Mouse (Mus musculus) forebrain, postnatal 0 days (tissue): ENCODE results near the gene Tctex1d2. TPM values are rescaled to one million over a fixed set of nuclear protein-coding genes. Genes with fewer than 3 reads are reported as not detected.

Experiments used
- ATAC-seq: fragments of 200-750 bp; cut with Nextera tagmentation; 2 replicates; pipeline ENCODE4 v1.8.0; 2017; ENCODE audit warnings: mild to moderate bottlenecking, moderate library complexity
- DNase-seq: peaks from one replicate; pipeline ENCODE4 v3.0.0-alpha.2; 2015
- H3K27ac ChIP-seq: fragments of 300-500 bp; sonication (generic); 2 replicates; pipeline ENCODE4 v1.5.1; 2014; ENCODE audit warnings: low read depth, mild to moderate bottlenecking, antibody characterized with exemption, low read length, moderate library complexity, mixed read lengths
- H3K27me3 ChIP-seq: fragments of 300-500 bp; sonication (generic); 2 replicates; pipeline ENCODE4 v1.6.1; 2014; ENCODE audit warnings: mild to moderate bottlenecking, low read length, mixed read lengths; ENCODE audit not compliant: insufficient read depth
- H3K36me3 ChIP-seq: fragments of 300-500 bp; sonication (generic); 2 replicates; pipeline ENCODE4 v1.6.1; 2014; ENCODE audit warnings: mild to moderate bottlenecking, moderate library complexity; ENCODE audit not compliant: insufficient read depth
- H3K4me1 ChIP-seq: fragments of 300-500 bp; sonication (generic); 2 replicates; pipeline ENCODE4 v1.6.1; 2014; ENCODE audit warnings: antibody characterized with exemption; ENCODE audit not compliant: insufficient read depth
- H3K4me2 ChIP-seq: fragments of 300-500 bp; sonication (generic); 2 replicates; pipeline ENCODE4 v1.6.1; 2014; ENCODE audit warnings: low read depth, mild to moderate bottlenecking, moderate library complexity
- H3K4me3 ChIP-seq: fragments of 300-500 bp; sonication (generic); 2 replicates; pipeline ENCODE4 v1.5.1; 2014; ENCODE audit warnings: low read depth, low read length, mixed read lengths
- H3K9ac ChIP-seq: fragments of 300-500 bp; sonication (generic); 2 replicates; pipeline ENCODE4 v1.6.1; 2014; ENCODE audit warnings: mild to moderate bottlenecking
- H3K9me3 ChIP-seq: fragments of 300-500 bp; sonication (generic); 2 replicates; pipeline ENCODE4 v1.6.1; 2016; ENCODE audit warnings: low read length
- CTCF ChIP-seq: sonication (generic); IDR thresholded peaks from 2 replicates; pipeline ENCODE4 v1.5.1; 2016; ENCODE audit warnings: antibody characterized with exemption, control low read depth, low read depth
- WGBS: fragments of 180-500 bp; shearing (Covaris S2); extraction: QIAGEN DNeasy Blood & Tissue Kit; methylation state at CpG from one replicate; pipeline ENCODE4 v1.1.7; 2014; 5-methylcytosine and 5-hydroxymethylcytosine counted together
- polyA plus RNA-seq: library from polyadenylated mRNA; unstranded; fragments of >200 nt; fragmentation: Nextera tagmentation; extraction: Ambion mirVana; gene quantifications from 2 replicates; pipeline ENCODE4 v1.2.1, GENCODE M21; 2015
- total RNA-seq: library from RNA; depleted of rRNA; stranded (reverse); fragments of >200 nt; gene quantifications from 2 replicates; pipeline ENCODE4 v1.2.3, GENCODE M21; 2014

Gene Tctex1d2
- total and polyA plus RNA-seq, 2 experiments from 2014 or later: 21.8 to 58.2 TPM

- no peak for TF ChIP-seq CTCF
- Histone ChIP-seq H3K4me1 (no peaks in the 10 kb centered on the region), H3K4me2 (no peak overlapping the region), H3K9me3 (no peaks in the 10 kb centered on the region), H3K36me3 (peaks cover 28% of the 10 kb centered on the region), H3K27ac (no peak overlapping the region), H3K4me3 (no peak overlapping the region), H3K9ac (no peak overlapping the region), H3K27me3 (no peaks in the 10 kb centered on the region)
- ATAC-seq (no peak), DNase-seq (no peak)
- 87% methylated on average over 3 of the region's 3 CpGs for WGBS
Measured at GRCm38 (mm10) chr16:32389841-32390240, 29.7 kb upstream of the Tctex1d2 start.

GRCm38 (mm10) chr16:32390882-32391281 is 28.6 kb upstream of the Tctex1d2 start:
- no peak overlapping the region for H3K4me2 ChIP-seq
- H3K36me3 ChIP-seq: peaks cover 19% of the 10 kb centered on the region
- H3K4me1 ChIP-seq: no peaks in the 10 kb centered on the region
- no peak overlapping the region for H3K4me3 ChIP-seq
- no peaks in the 10 kb centered on the region for H3K27me3 ChIP-seq
- no peak for TF ChIP-seq CTCF
- DNase-seq: no peak
- no peak overlapping the region for H3K27ac ChIP-seq
- H3K9me3 ChIP-seq: no peaks in the 10 kb centered on the region
- no peak overlapping the region for H3K9ac ChIP-seq
- no peak for ATAC-seq
- WGBS: 95% methylated on average over 3 of the region's 3 CpGs

GRCm38 (mm10) chr16:32395679-32396540 is 23.6 kb upstream of the Tctex1d2 start:
- H3K27ac ChIP-seq: no peak overlapping the region
- H3K36me3 ChIP-seq: peaks cover 12% of the 10 kb centered on the region
- no peak overlapping the region for H3K4me2 ChIP-seq
- no peak for ATAC-seq
- H3K4me1 ChIP-seq: no peaks in the 10 kb centered on the region
- no peak for DNase-seq
- no peak overlapping the region for H3K9ac ChIP-seq
- no peak for TF ChIP-seq CTCF
- H3K4me3 ChIP-seq: no peak overlapping the region
- H3K27me3 ChIP-seq: no peaks in the 10 kb centered on the region
- H3K9me3 ChIP-seq: no peaks in the 10 kb centered on the region
- WGBS: 71% methylated on average over 6 of the region's 6 CpGs

DNA sequence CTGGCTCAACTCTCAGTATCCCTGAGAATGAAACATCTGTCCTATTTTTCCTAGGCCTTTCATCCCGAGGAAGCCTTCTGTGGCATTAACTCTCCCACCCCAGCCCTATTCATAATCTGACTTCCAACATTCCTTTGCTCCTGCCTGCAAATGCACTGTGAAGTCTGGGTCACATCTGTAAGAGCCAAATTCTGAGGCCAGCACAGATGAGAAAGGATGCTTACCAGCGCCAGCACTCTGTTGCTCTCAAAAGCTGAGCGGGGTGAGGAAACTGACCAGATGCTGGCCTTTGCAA is 23.0 kb upstream of the Tctex1d2 start:
- no peak for TF ChIP-seq CTCF
- Histone ChIP-seq H3K4me2 (no peak overlapping the region), H3K36me3 (peaks cover 6% of the 10 kb centered on the region; the same call in 1 of the 2 replicates), H3K4me3 (no peak overlapping the region), H3K4me1 (no peaks in the 10 kb centered on the region), H3K27ac (no peak overlapping the region), H3K9ac (no peak overlapping the region), H3K9me3 (no peaks in the 10 kb centered on the region), H3K27me3 (no peaks in the 10 kb centered on the region)
- WGBS: 61% methylated on average over 3 of the region's 3 CpGs
- DNase-seq: no peak
- no peak for ATAC-seq

- ATAC-seq: no peak
- H3K9me3 ChIP-seq: no peaks in the 10 kb centered on the region
- no peak for DNase-seq
- H3K27me3 ChIP-seq: no peaks in the 10 kb centered on the region
- no peak overlapping the region for H3K4me2 ChIP-seq
- H3K36me3 ChIP-seq: 0 out of 2 replicates have a peak, but pooled peaks cover 1% of the 10 kb centered on the region
- no peak overlapping the region for H3K9ac ChIP-seq
- TF ChIP-seq CTCF: no peak
- no peak overlapping the region for H3K4me3 ChIP-seq
- no peaks in the 10 kb centered on the region for H3K4me1 ChIP-seq
- no peak overlapping the region for H3K27ac ChIP-seq
- 71% methylated on average over 3 of the region's 3 CpGs for WGBS
Measured at GRCm38 (mm10) chr16:32398206-32398605, 21.3 kb upstream of the Tctex1d2 start.

DNA sequence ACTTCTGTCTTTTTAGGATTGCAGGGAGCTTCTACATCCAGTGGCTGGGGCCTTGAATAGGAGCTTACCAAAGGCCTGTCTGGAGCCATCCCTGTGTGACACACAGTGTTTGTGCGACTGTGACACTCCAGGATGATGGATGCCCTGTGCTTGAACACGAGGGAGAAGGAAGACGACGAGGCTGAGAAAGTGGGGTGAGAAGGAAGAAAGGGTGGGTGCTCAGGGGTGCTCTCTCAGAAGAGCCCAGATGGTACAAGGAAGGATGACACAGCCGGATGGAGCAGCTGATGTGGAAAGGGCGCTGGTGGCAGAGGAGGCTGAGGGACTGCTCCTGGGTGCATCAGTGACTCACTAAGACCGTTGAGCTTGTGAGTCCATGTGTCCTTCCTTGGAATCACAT is 19.2 kb upstream of the Tctex1d2 start, which contains the start of gene Tm4sf19:
TSS of gene Tm4sf19 (plus strand) at position 240 of the 400 bp plus-strand sequence.
- no peak for ATAC-seq
- Histone ChIP-seq H3K4me3 (no peak within 1 kb of the TSS), H3K4me2 (no peak within 1 kb of the TSS), H3K27me3 (no peaks in the 10 kb centered on the region), H3K36me3 (no peaks in the 10 kb centered on the region), H3K9ac (no peak within 1 kb of the TSS), H3K4me1 (no peaks in the 10 kb centered on the region), H3K9me3 (no peaks in the 10 kb centered on the region), H3K27ac (no peak within 1 kb of the TSS)
- DNase-seq: no peak
- no peak for TF ChIP-seq CTCF
- WGBS: 89% methylated on average over 7 of the region's 7 CpGs

DNA sequence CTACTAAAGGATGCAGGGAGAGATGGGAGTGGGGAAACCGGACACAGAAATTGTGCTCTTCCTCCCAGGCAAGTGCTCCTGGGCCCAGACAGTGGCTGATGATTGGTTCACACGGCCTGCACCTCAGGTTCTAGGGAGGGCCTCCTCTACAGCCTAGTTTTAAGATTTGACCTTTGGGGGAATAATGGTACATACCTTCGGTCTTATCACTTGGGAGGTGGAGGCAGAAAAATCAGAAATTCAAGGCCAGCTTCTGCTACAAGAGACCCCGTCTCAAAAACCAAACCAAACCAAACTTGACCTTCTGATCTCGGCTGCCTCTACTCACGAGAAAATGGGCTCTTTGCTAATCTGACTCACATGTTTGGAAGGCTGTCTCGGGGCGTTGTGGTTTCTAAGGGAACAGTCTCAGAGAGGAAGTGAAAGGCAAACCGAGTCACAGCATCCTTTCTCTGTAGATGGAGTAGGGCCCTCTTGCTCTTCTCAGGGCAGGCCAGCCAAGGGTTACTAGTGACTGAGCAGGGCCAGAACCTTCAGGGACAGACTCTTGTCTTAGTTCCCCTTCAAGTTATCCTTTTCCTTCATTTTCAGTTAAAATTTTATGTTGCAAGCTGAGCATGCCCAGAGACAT is 18.1 kb upstream of the Tctex1d2 start:
- DNase-seq (no peak), ATAC-seq (no peak)
- H3K4me2 ChIP-seq: no peak overlapping the region
- 87% methylated on average over 9 of the region's 9 CpGs for WGBS
- TF ChIP-seq CTCF: no peak
- H3K9ac ChIP-seq: no peak overlapping the region
- no peak overlapping the region for H3K4me3 ChIP-seq
- H3K27me3 ChIP-seq: no peaks in the 10 kb centered on the region
- H3K4me1 ChIP-seq: no peaks in the 10 kb centered on the region
- no peaks in the 10 kb centered on the region for H3K9me3 ChIP-seq
- H3K36me3 ChIP-seq: no peaks in the 10 kb centered on the region
- H3K27ac ChIP-seq: no peak overlapping the region
